Mouse (Mus musculus) stomach, embryonic 14.5 days (tissue): ENCODE data around the gene Cpne6. TPM values are rescaled to one million over a fixed set of nuclear protein-coding genes. Genes with fewer than 3 reads are reported as not detected.

ENCODE experiments used
- ATAC-seq: fragments of 200-750 bp; cut with Nextera tagmentation; 2 replicates; pipeline ENCODE4 v1.8.0; 2017; ENCODE audit warnings: low read depth, moderate TSS enrichment; ENCODE audit not compliant: insufficient number of reproducible peaks, insufficient read depth, low FRiP score
- H3K27ac ChIP-seq: fragments of 300-500 bp; sonication (generic); 2 replicates; pipeline ENCODE4 v1.5.1; 2014; ENCODE audit warnings: mild to moderate bottlenecking, low read length, moderate library complexity, mixed read lengths
- H3K27me3 ChIP-seq: fragments of 300-500 bp; sonication (generic); 2 replicates; pipeline ENCODE4 v1.6.1; 2014; ENCODE audit warnings: low read length, control low read depth, mixed read lengths; ENCODE audit not compliant: control insufficient read depth, insufficient read depth
- H3K36me3 ChIP-seq: fragments of 300-500 bp; sonication (generic); 2 replicates; pipeline ENCODE4 v1.6.1; 2014; ENCODE audit warnings: mild to moderate bottlenecking, control low read depth, low read length, moderate library complexity, mixed read lengths; ENCODE audit not compliant: control insufficient read depth, insufficient read depth
- H3K4me1 ChIP-seq: fragments of 300-500 bp; sonication (generic); 2 replicates; pipeline ENCODE4 v1.6.1; 2014; ENCODE audit warnings: low read length, control low read depth, mixed read lengths; ENCODE audit not compliant: control insufficient read depth, insufficient read depth
- H3K4me2 ChIP-seq: fragments of 300-500 bp; sonication (generic); replicated peaks from 2 replicates; pipeline ENCODE4 v1.6.1; 2014; ENCODE audit warnings: low read depth, low read length, control low read depth
- H3K4me3 ChIP-seq: fragments of 300-500 bp; sonication (generic); 2 replicates; pipeline ENCODE4 v1.5.1; 2014; ENCODE audit warnings: low read depth, low read length, control low read depth
- H3K9ac ChIP-seq: fragments of 300-500 bp; sonication (generic); replicated peaks from 2 replicates; pipeline ENCODE4 v1.6.1; 2014; ENCODE audit warnings: low read depth, mild to moderate bottlenecking, control low read depth, low read length, moderate library complexity, mixed read lengths
- H3K9me3 ChIP-seq: fragments of 300-500 bp; sonication (generic); 2 replicates; pipeline ENCODE4 v1.6.1; 2016; ENCODE audit warnings: low read depth, low read length, control low read depth; ENCODE audit not compliant: control insufficient read depth
- WGBS: fragments of 180-500 bp; shearing (Covaris S2); extraction: QIAGEN DNeasy Blood & Tissue Kit; methylation state at CpG from one replicate; pipeline ENCODE4 v1.1.7; 2014; 5-methylcytosine and 5-hydroxymethylcytosine counted together
- polyA plus RNA-seq: library from polyadenylated mRNA; unstranded; fragments of >200 nt; fragmentation: Nextera tagmentation; extraction: Ambion mirVana; gene quantifications from 2 replicates; pipeline ENCODE4 v1.2.1, GENCODE M21; 2014

The Cpne6 gene
- polyA plus RNA-seq, 1 experiment from 2014 or later = 0.19 TPM

- H3K4me3 ChIP-seq = peak within 1 kb of the TSS; percentile 70
- peak within 1 kb of the TSS; percentile 49 for H3K9ac ChIP-seq
- H3K9me3 ChIP-seq = no peaks in the 10 kb centered on the region
- H3K4me2 ChIP-seq = peak within 1 kb of the TSS; percentile 78
- WGBS = under 1% methylated on average over 50 of the region's 51 CpGs
- ATAC-seq = peak; percentile 94
- peaks cover 16% of the 10 kb centered on the region for H3K36me3 ChIP-seq
- peak within 1 kb of the TSS; percentile 99 for H3K27ac ChIP-seq
- peaks cover 20% of the 10 kb centered on the region for H3K4me1 ChIP-seq
- H3K27me3 ChIP-seq = no peaks in the 10 kb centered on the region
Measured at GRCm38 (mm10) chr14:55560202-55561073, 50.2 kb downstream of the Cpne6 start, which contains the start of gene A730061H03Rik. Gene A730061H03Rik, minus strand, starts transcription at chr14:55560406.

- no peaks in the 10 kb centered on the region for H3K9me3 ChIP-seq
Measured at GRCm38 (mm10) chr14:55561860-55562259, 51.6 kb downstream of the Cpne6 start.

GRCm38 (mm10) chr14:55563249-55563648 is 53.0 kb downstream of the Cpne6 start:
- Histone ChIP-seq H3K9me3 (no peaks in the 10 kb centered on the region), H3K4me1 (peaks cover 18% of the 10 kb centered on the region), H3K4me2 (no peak overlapping the region), H3K4me3 (no peak overlapping the region), H3K27ac (no peak overlapping the region), H3K36me3 (peaks cover 42% of the 10 kb centered on the region), H3K27me3 (no peaks in the 10 kb centered on the region), H3K9ac (no peak overlapping the region)
- WGBS = 89% methylated on average over 11 of the region's 11 CpGs
- ATAC-seq = no peak

More at GRCm38 (mm10) chr14:55561860-55562259, 51.6 kb downstream of the Cpne6 start:
- H3K9ac ChIP-seq = no peak overlapping the region
- WGBS = 76% methylated on average over 10 of the region's 10 CpGs
- ATAC-seq = no peak
- H3K4me1 ChIP-seq = peaks cover 18% of the 10 kb centered on the region
- H3K36me3 ChIP-seq = peaks cover 30% of the 10 kb centered on the region
- H3K27ac ChIP-seq = no peak overlapping the region
- H3K4me2 ChIP-seq = 0 out of 2 replicates have a peak overlapping the region, but pooled peaks have one; percentile 78
- no peak overlapping the region for H3K4me3 ChIP-seq
- no peaks in the 10 kb centered on the region for H3K27me3 ChIP-seq

- Histone ChIP-seq H3K4me1 (peaks cover 12% of the 10 kb centered on the region; the same call in 1 of the 2 replicates), H3K27ac (no peak overlapping the region), H3K9ac (no peak overlapping the region), H3K27me3 (no peaks in the 10 kb centered on the region), H3K36me3 (peaks cover 49% of the 10 kb centered on the region), H3K4me2 (no peak overlapping the region), H3K4me3 (no peak overlapping the region), H3K9me3 (no peaks in the 10 kb centered on the region)
- ATAC-seq = no peak
- 76% methylated on average over 3 of the region's 3 CpGs for WGBS
Measured at GRCm38 (mm10) chr14:55565748-55566147, 55.5 kb downstream of the Cpne6 start.

Other genes starting within 250 kb of the Cpne6 start
- gene Dhrs4, start 31.7 kb upstream of the Cpne6 start, polyA plus RNA-seq = 49.7 and 62.4 TPM in 2 replicates
- 3.9 and 4.4 TPM in 2 replicates for gene Carmil3, start 19.8 kb upstream of the Cpne6 start, polyA plus RNA-seq
- gene Nrl, start 14.5 kb downstream of the Cpne6 start, polyA plus RNA-seq = not detected in 2 replicates
- gene Pck2, start 29.8 kb downstream of the Cpne6 start, polyA plus RNA-seq = 43.4 and 44.0 TPM in 2 replicates
- 67.6 and 69.6 TPM in 2 replicates for gene Dcaf11, start 49.6 kb downstream of the Cpne6 start, polyA plus RNA-seq
- 0.91 and 1.2 TPM in 2 replicates for gene A730061H03Rik, start 50.0 kb downstream of the Cpne6 start, polyA plus RNA-seq
- gene Fitm1, start 65.2 kb downstream of the Cpne6 start, polyA plus RNA-seq = 0.61 TPM in 1 of 2 replicates, not detected in the other
- gene Psme1, start 67.7 kb downstream of the Cpne6 start, polyA plus RNA-seq = 161 and 170 TPM in 2 replicates
- 5.9 and 7.1 TPM in 2 replicates for gene Emc9, start 74.9 kb downstream of the Cpne6 start, polyA plus RNA-seq
- gene Psme2, start 80.7 kb downstream of the Cpne6 start, polyA plus RNA-seq = 296 and 307 TPM in 2 replicates
- 13.2 and 15.1 TPM in 2 replicates for gene Rnf31, start 81.3 kb downstream of the Cpne6 start, polyA plus RNA-seq
- 7.4 and 8.1 TPM in 2 replicates for gene Irf9, start 93.1 kb downstream of the Cpne6 start, polyA plus RNA-seq
- 7.1 and 10.9 TPM in 2 replicates for gene Rec8, start 107.6 kb downstream of the Cpne6 start, polyA plus RNA-seq
- 93.6 and 105 TPM in 2 replicates for gene Ipo4, start 125.5 kb downstream of the Cpne6 start, polyA plus RNA-seq
- 3.7 and 3.9 TPM in 2 replicates for gene Gm49378, start 127.5 kb downstream of the Cpne6 start, polyA plus RNA-seq
- gene Tm9sf1, start 133.4 kb downstream of the Cpne6 start, polyA plus RNA-seq = 109 and 112 TPM in 2 replicates
- 0.59 and 1.6 TPM in 2 replicates for gene Tssk4, start 139.7 kb downstream of the Cpne6 start, polyA plus RNA-seq
- 54.8 and 55.8 TPM in 2 replicates for gene Mdp1, start 150.1 kb downstream of the Cpne6 start, polyA plus RNA-seq
- 56.8 and 63.6 TPM in 2 replicates for gene Gmpr2, start 161.5 kb downstream of the Cpne6 start, polyA plus RNA-seq
- gene Nedd8, start 161.7 kb downstream of the Cpne6 start, polyA plus RNA-seq = 535 and 580 TPM in 2 replicates
- gene Tinf2, start 171.4 kb downstream of the Cpne6 start, polyA plus RNA-seq = 44.2 and 45.5 TPM in 2 replicates
- gene Tgm1, start 203.5 kb downstream of the Cpne6 start, polyA plus RNA-seq = 19.5 and 21.3 TPM in 2 replicates
- gene Rabggta, start 211.8 kb downstream of the Cpne6 start, polyA plus RNA-seq = 30.0 and 31.0 TPM in 2 replicates
- 83.0 and 99.4 TPM in 2 replicates for gene Dhrs1, start 235.2 kb downstream of the Cpne6 start, polyA plus RNA-seq
- gene Nop9, start 235.2 kb downstream of the Cpne6 start, polyA plus RNA-seq = 36.6 and 38.8 TPM in 2 replicates
- 2.3 and 2.6 TPM in 2 replicates for gene Cideb, start 248.0 kb downstream of the Cpne6 start, polyA plus RNA-seq